Mouse (Mus musculus) heart, embryonic 12.5 days (tissue): ENCODE measurements at regions not wholly inside any gene's neighbourhood (a gene's known extent, or its start where the extent isn't known, plus 50 kb on each side); places are given as distances from the start of the nearest gene placed in this dataset.

Experiments used
- ATAC-seq: fragments of 200-750 bp; cut with Nextera tagmentation; 2 replicates; pipeline ENCODE4 v1.8.0; 2017; ENCODE audit warnings: moderate TSS enrichment, moderate library complexity; ENCODE audit not compliant: insufficient number of reproducible peaks, low FRiP score
- H3K27ac ChIP-seq: fragments of 300-500 bp; sonication (generic); 2 replicates; pipeline ENCODE4 v1.5.1; 2016; ENCODE audit warnings: mild to moderate bottlenecking, moderate library complexity; ENCODE audit not compliant: poor library complexity, severe bottlenecking
- H3K27me3 ChIP-seq: fragments of 300-500 bp; sonication (generic); replicated peaks from 2 replicates; pipeline ENCODE4 v1.6.1; 2016; ENCODE audit warnings: mild to moderate bottlenecking, moderate library complexity
- H3K36me3 ChIP-seq: fragments of 300-500 bp; sonication (generic); 2 replicates; pipeline ENCODE4 v1.6.1; 2016; ENCODE audit warnings: mild to moderate bottlenecking, moderate library complexity
- H3K4me1 ChIP-seq: fragments of 300-500 bp; sonication (generic); replicated peaks from 2 replicates; pipeline ENCODE4 v1.6.1; 2016; ENCODE audit warnings: mild to moderate bottlenecking
- H3K4me2 ChIP-seq: fragments of 300-500 bp; sonication (generic); 2 replicates; pipeline ENCODE4 v1.6.1; 2016; ENCODE audit warnings: mild to moderate bottlenecking, moderate library complexity
- H3K4me3 ChIP-seq: fragments of 300-500 bp; sonication (generic); 2 replicates; pipeline ENCODE4 v1.5.1; 2016; ENCODE audit warnings: mild to moderate bottlenecking
- H3K9ac ChIP-seq: fragments of 300-500 bp; sonication (generic); 2 replicates; pipeline ENCODE4 v1.6.1; 2016; ENCODE audit warnings: mild to moderate bottlenecking, moderate library complexity
- H3K9me3 ChIP-seq: fragments of 300-500 bp; sonication (generic); replicated peaks from 2 replicates; pipeline ENCODE4 v1.6.1; 2016; ENCODE audit warnings: mild to moderate bottlenecking, moderate library complexity
- WGBS: fragments of 180-500 bp; shearing (Covaris S2); methylation state at CpG from one replicate; pipeline ENCODE4 v1.1.7; 2016; 5-methylcytosine and 5-hydroxymethylcytosine counted together

DNA sequence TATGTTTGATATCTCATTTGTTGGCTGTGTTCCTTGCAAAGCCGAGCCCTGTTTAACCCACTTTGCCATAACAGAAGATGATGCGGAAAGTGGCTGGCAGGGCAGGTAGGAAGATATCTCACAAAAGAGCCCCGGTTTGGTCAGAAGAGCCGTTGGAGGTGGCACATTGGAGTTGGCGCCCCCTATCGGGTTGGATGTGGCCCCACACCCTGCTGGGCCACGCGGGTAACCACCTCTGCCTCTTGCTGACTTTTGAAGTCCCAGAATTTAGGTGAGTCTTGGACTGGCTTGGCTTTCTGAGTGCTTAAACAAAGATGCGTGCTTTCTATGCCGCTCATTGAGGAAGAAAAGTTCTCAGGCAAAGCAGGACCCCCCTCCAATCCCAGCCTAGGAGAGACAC, 56.1 kb downstream of the Gm4791 start:
- H3K4me2 ChIP-seq, result no peak overlapping the region
- WGBS, result 74% methylated on average over 10 of the region's 10 CpGs
- ATAC-seq, result no peak
- no peak overlapping the region for H3K27ac ChIP-seq
- H3K4me1 ChIP-seq, result no peaks in the 10 kb centered on the region
- H3K9ac ChIP-seq, result no peak overlapping the region
- no peaks in the 10 kb centered on the region for H3K36me3 ChIP-seq
- H3K27me3 ChIP-seq, result peaks cover 8% of the 10 kb centered on the region
- no peak overlapping the region for H3K4me3 ChIP-seq
- H3K9me3 ChIP-seq, result peaks cover 4% of the 10 kb centered on the region

DNA sequence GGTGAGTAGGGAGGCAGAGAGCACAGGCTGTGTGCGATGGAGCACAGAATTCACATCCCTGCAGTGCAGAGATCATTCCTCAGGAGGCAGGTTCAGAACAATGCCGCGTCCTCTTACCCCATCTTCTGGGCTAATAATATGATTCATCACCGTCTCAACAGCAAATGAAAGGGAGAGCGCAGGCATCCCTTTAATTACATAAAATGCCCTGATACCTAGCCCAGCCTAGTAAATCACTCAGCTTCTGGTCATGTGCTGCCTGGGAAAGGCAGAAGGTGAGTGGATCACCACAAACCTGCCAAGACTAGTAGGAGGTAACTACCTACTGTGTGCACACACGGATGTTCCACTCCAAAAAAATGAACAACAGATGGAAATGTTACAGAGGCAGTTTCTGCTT, 57.0 kb downstream of the Gm4791 start:
- no peak for ATAC-seq
- H3K4me3 ChIP-seq, result no peak overlapping the region
- no peaks in the 10 kb centered on the region for H3K36me3 ChIP-seq
- H3K27ac ChIP-seq, result no peak overlapping the region
- H3K27me3 ChIP-seq, result peaks cover 8% of the 10 kb centered on the region
- no peak overlapping the region for H3K9ac ChIP-seq
- no peaks in the 10 kb centered on the region for H3K9me3 ChIP-seq
- H3K4me1 ChIP-seq, result no peaks in the 10 kb centered on the region
- H3K4me2 ChIP-seq, result no peak overlapping the region
- 79% methylated on average over 6 of the region's 6 CpGs for WGBS

DNA sequence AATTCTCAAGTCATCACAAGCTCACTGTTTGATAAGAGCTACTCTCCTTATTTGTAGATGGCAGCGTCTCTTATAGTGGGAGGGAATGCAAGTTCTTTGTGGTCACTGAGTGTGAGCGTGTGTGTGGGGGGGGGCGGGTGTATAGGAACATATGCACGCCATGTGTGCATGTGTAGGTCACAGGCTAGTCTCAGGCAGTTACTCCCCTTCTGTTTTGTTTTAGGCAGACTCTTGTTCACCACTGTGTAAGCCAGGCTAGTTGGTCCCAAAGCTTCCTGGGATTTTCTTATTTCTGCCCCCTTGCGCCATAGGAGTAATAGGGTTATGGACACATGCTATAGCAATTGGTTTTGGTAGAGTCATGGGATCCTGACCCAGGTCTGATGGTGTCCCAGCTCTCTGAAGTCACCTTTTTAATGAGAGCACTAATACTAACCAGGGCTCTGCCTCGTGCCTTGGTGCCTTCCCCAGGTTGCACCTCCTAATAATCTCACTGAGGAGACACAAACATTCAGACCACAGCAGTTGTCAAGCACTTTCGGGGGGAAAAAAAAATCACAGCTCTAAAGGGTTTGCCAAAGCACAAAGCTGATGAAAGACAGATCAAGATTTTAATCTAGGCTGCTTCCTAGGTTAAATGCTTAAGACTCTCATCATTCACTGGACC, 60.9 kb downstream of the Gm4791 start:
- Histone ChIP-seq H3K9ac (no peak overlapping the region), H3K4me2 (no peak overlapping the region), H3K9me3 (no peaks in the 10 kb centered on the region), H3K4me1 (no peaks in the 10 kb centered on the region), H3K36me3 (no peaks in the 10 kb centered on the region), H3K4me3 (no peak overlapping the region), H3K27me3 (peaks cover 8% of the 10 kb centered on the region), H3K27ac (no peak overlapping the region)
- 72% methylated on average over 7 of the region's 7 CpGs for WGBS
- ATAC-seq, result no peak

DNA sequence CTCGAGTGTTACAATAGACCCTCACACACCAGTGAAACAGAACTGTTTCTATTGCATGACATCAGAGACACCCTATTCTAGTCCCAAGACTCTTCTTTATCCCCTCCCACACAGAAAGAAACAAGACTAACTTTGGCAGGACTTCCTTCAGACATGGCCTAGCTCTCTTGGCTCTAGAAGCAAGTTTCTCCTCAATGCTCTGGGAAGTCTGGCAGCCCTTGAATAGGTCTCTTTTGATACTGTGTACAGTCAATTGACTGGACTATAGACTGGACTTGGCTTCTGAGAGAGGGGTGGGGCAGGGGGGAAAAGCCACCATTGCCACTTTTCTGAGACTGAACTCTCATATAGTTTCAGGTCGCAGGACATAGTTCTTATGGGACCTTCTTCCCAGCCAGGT, 62.2 kb downstream of the Gm4791 start:
- no peaks in the 10 kb centered on the region for H3K4me1 ChIP-seq
- 60% methylated on average over 2 of the region's 2 CpGs for WGBS

DNA sequence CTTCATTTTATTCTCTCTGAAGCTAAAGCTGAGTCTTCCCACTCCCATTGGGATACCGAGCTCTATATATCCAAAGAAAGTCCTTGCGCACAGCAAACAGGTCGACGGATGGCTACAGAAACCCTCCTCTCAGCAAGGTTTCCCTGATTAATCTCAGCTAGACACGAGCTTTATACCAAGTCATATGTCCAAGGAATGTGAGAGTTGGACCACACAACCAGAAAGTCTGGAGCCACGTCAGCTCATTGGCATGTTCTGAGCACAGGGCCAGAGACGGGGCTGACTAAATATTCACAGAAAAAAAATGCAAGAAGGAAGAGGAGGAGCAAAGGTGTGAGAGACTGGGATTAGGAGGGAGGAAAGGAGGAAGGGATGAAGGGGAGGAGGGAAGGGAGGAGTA, 64.0 kb downstream of the Gm4791 start:
- H3K27me3 ChIP-seq, result no peaks in the 10 kb centered on the region
- H3K9me3 ChIP-seq, result no peaks in the 10 kb centered on the region
- H3K27ac ChIP-seq, result no peak overlapping the region
- WGBS, result 68% methylated on average over 7 of the region's 7 CpGs
- H3K4me1 ChIP-seq, result no peaks in the 10 kb centered on the region
- H3K4me2 ChIP-seq, result no peak overlapping the region
- no peaks in the 10 kb centered on the region for H3K36me3 ChIP-seq
- ATAC-seq, result no peak
- H3K9ac ChIP-seq, result no peak overlapping the region
- H3K4me3 ChIP-seq, result no peak overlapping the region

More for the DNA sequence above, 62.2 kb downstream of the Gm4791 start:
- Histone ChIP-seq H3K27me3 (peaks cover 5% of the 10 kb centered on the region), H3K4me3 (no peak overlapping the region), H3K27ac (no peak overlapping the region), H3K9me3 (no peaks in the 10 kb centered on the region), H3K36me3 (no peaks in the 10 kb centered on the region), H3K4me2 (no peak overlapping the region), H3K9ac (no peak overlapping the region)
- ATAC-seq, result no peak

DNA sequence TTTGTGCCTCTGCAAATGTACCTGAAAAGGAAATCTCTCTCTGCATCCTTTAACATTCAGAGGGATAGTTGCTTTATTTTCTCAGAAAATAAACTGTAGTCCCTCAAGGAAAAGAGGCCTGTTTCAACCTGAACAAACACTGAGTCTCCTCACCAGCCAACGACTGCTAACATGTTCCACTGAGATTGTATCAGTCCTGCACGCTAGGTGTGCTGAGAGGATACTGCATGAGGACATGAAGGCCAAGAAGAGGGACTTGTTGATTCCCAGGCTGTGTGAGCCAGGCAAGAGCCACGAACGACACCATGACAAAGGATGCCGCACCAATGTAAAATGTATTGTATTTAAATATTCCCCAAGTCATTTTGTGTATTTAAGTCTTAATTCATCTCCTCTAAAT, 65.2 kb downstream of the Gm4791 start:
- ATAC-seq, result no peak
- H3K9ac ChIP-seq, result no peak overlapping the region
- H3K4me2 ChIP-seq, result no peak overlapping the region
- no peaks in the 10 kb centered on the region for H3K36me3 ChIP-seq
- no peak overlapping the region for H3K27ac ChIP-seq
- 71% methylated on average over 5 of the region's 5 CpGs for WGBS
- H3K27me3 ChIP-seq, result no peaks in the 10 kb centered on the region
- H3K4me1 ChIP-seq, result no peaks in the 10 kb centered on the region
- H3K4me3 ChIP-seq, result no peak overlapping the region
- H3K9me3 ChIP-seq, result no peaks in the 10 kb centered on the region

DNA sequence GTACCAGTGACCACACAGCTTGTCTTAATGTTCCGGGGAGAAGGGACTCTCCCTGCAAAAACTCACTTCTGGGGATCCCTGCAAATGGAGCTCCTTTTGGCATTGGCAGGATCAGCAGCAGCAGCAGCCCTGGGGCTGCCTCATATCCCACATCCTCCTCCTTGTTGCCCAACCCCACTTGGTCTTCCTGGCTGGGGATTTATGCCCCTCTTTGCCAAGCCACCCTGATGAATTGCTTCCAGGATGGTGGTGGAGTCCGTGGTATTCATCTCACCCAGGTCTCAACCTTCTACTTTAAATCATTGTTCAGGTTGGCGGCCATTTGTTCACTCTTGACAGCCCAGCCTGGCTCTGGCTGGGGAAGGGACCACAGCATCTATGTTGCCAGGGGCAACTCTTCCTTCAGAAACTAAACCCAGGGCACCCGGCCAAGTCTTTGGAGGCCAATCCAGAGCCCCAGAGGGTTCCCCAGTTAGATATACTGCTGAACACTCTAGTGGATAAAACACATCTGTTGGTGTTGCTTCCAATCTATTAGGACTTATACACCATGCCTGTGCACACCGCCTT, 66.0 kb downstream of the Gm4791 start:
- H3K4me1 ChIP-seq, result peaks cover 6% of the 10 kb centered on the region; the same call in 1 of the 2 replicates

DNA sequence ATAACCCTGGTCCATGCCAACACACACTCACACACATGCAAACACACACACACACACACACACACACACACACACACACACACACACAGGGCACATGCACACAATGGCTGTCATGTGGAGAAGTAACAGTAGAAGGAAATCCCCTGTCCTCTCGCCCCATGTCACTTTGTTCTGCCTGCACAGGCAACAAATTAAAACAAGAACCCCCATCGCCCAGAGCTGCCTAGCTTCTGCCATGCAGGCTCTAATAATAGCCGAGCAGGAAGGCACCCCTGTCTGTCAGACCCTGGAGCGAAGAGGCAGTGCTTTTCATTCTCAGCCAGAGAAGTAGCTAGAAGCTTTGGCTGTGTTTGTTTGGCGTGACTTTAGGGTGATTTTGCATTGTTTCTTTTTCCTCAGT, 70.9 kb downstream of the Gm4791 start:
- no peak for ATAC-seq
- no peaks in the 10 kb centered on the region for H3K9me3 ChIP-seq
- H3K27me3 ChIP-seq, result no peaks in the 10 kb centered on the region
- H3K27ac ChIP-seq, result no peak overlapping the region
- no peak overlapping the region for H3K9ac ChIP-seq
- 21% methylated on average over 5 of the region's 5 CpGs for WGBS
- no peak overlapping the region for H3K4me2 ChIP-seq
- H3K4me1 ChIP-seq, result peaks cover 10% of the 10 kb centered on the region
- no peaks in the 10 kb centered on the region for H3K36me3 ChIP-seq
- H3K4me3 ChIP-seq, result no peak overlapping the region

More for the DNA sequence above, 66.0 kb downstream of the Gm4791 start:
- Histone ChIP-seq H3K9me3 (no peaks in the 10 kb centered on the region), H3K4me2 (no peak overlapping the region), H3K27ac (no peak overlapping the region), H3K9ac (no peak overlapping the region), H3K27me3 (no peaks in the 10 kb centered on the region), H3K4me3 (no peak overlapping the region), H3K36me3 (no peaks in the 10 kb centered on the region)
- 72% methylated on average over 5 of the region's 5 CpGs for WGBS
- ATAC-seq, result no peak

DNA sequence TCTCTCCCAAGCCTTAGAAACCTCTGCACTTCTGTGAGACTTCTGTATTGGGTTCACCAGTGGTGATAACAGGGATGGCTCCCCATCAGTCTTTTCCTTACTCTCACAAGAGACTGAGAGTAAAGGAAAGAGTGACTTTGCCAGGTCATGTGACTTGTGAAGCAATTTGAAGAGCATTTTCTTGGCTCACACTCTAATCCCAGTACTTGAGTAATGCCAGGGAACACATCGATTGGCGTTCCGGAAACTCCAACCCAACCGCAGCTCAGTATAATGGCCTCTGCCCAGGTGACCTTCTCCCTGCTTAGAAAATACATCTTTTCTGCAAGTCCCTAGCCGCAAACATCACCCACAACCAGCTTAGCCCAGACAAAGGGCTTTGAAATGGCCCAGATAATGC, 72.4 kb downstream of the Gm4791 start:
- WGBS, result 84% methylated on average over 5 of the region's 5 CpGs
- Histone ChIP-seq H3K36me3 (no peaks in the 10 kb centered on the region), H3K4me1 (peaks cover 10% of the 10 kb centered on the region), H3K9ac (no peak overlapping the region), H3K4me3 (no peak overlapping the region), H3K4me2 (no peak overlapping the region), H3K27me3 (0 out of 2 replicates have a peak, but pooled peaks cover 3% of the 10 kb centered on the region), H3K9me3 (no peaks in the 10 kb centered on the region), H3K27ac (no peak overlapping the region)
- ATAC-seq, result no peak

DNA sequence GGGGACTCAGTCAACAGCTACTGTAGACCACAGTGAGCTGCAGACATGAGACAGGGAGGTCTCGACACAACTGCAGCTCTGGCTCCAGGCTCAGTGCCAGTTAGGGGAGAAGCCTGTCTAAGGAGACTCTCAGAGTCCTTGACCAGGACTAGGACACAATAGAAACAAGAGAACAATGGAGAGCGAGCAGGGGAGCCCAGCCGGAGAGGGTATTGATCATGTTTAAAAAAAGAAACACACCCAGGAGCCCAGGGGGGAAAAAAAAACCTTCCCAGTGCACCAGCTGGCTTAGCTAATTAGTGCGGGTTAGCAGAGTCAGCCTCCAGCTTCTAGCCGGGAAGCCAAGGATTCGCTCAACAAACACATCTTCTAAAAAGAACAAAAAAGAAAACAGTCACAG, 78.4 kb downstream of the Gm4791 start:
- no peak for ATAC-seq
- 0 out of 2 replicates have a peak, but pooled peaks cover 11% of the 10 kb centered on the region for H3K27me3 ChIP-seq
- 23% methylated on average over 6 of the region's 6 CpGs for whole genome bisulfite sequencing
- peaks cover 11% of the 10 kb centered on the region; the same call in 1 of the 2 replicates for H3K4me1 ChIP-seq
- no peak overlapping the region for H3K4me3 ChIP-seq
- H3K36me3 ChIP-seq, result no peaks in the 10 kb centered on the region
- H3K4me2 ChIP-seq, result no peak overlapping the region
- H3K9ac ChIP-seq, result no peak overlapping the region
- H3K27ac ChIP-seq, result no peak overlapping the region
- H3K9me3 ChIP-seq, result 0 out of 2 replicates have a peak, but pooled peaks cover 2% of the 10 kb centered on the region

DNA sequence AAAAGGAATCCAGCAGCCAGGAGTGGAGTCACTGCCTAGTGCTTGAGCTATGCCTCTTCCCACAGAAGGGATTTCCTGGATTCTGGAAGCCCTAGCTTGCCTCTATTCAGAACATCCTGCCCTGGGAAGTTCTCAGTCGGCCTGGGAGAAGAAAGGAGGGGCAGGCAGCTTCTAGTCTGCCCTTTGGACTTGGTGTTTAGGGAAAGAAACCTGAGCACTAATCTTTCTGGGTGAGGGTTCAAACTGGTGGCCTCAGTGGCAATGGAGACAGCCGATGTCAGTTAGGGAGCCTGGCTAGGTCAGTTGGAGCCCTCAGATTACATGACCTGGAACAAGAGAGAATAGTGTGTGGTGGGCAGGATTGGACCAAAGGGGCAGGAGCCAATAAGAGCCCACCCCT, 78.9 kb downstream of the Gm4791 start:
- Histone ChIP-seq H3K9ac (no peak overlapping the region), H3K4me3 (no peak overlapping the region), H3K4me1 (peaks cover 11% of the 10 kb centered on the region; the same call in 1 of the 2 replicates), H3K36me3 (no peaks in the 10 kb centered on the region), H3K4me2 (no peak overlapping the region), H3K27me3 (0 out of 2 replicates have a peak, but pooled peaks cover 11% of the 10 kb centered on the region), H3K27ac (no peak overlapping the region), H3K9me3 (0 out of 2 replicates have a peak, but pooled peaks cover 2% of the 10 kb centered on the region)
- 38% methylated on average over 2 of the region's 2 CpGs for WGBS
- ATAC-seq, result no peak
